Mouse (Mus musculus) embryo, embryonic 10.5 days (tissue): Measurements from ENCODE around the gene Hus1.

ENCODE experiments used
- DNase-seq: peaks from one replicate; pipeline ENCODE4 v3.0.0-alpha.2; 2015; ENCODE audit warnings: low spot score

Hus1 gene

DNA sequence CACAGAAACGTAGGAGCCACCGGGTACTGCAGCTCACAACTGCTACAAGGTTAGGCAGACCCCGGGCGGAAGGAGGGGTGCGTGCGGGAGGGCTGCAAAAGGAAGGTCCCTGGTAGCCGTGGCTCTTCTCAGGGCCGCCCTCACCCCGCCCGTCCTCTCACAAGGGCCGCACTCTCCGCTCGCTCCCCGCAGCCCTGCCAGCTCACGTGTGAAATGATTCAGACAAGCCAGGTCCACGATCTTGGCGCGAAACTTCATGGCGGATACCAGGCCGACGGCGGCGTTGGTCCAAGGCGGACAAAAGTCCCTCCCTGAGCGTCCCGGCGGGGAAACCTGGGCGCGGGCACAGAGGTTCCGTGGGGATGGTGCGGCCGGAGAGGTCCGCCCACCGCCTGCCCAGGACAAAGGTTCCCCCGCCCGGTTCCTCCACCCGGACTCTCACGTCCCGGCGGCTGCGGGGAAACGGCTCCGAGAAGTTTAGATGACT, at the start of gene Hus1:
Gene Hus1 (minus strand): TSS at position 339 of the 487 bp plus-strand sequence.
- DNase-seq: peak; percentile 91

GRCm38 (mm10) chr11:9060484-9060883, 49.5 kb upstream of the Hus1 start:
- DNase-seq: no peak

DNA sequence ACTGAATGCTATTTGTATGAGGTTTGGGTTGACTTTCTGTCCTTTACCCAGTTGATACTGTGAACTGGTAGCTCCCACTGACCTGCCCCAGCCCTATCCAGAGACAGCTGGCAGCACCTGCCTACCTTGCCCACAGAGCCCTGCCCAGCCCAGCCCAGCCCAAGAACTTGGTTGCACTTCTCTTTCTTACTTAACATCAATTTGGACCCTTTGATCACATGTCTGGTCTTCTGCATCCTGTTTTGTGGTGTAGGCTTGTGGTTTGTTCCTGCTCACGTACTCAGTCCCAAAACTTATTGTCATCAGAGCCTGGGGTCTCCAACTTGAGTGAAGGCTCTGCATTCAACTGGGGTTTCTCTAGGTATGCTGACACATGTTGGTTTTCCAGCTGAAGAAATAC, 49.0 kb upstream of the Hus1 start:
- no peak for DNase-seq

GRCm38 (mm10) chr11:9057711-9058110, 46.7 kb upstream of the Hus1 start:
- DNase-seq: no peak

DNA sequence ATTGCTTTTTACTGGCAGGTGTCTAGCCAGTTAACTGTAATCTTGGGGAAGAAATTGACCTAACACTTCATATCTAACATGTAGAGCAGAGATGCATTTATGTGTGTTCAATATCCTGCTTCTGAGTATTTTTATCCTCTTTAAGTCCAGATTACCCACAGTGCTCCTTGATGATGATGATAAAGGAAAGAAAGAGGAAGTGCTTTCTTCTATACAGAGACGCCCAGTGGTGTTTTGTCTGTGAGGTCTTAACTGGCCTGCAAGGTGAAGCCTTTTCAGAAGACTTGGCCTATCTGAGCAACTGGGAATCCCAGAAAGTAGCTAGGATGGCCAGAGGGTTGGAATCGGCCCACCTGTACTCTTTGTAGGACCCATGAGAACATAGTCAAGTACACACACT, 45.9 kb upstream of the Hus1 start:
- DNase-seq: no peak

- no peak for DNase-seq
Measured at GRCm38 (mm10) chr11:9051895-9052294, 40.9 kb upstream of the Hus1 start.

- DNase-seq: no peak
Measured at GRCm38 (mm10) chr11:9050241-9050640, 39.2 kb upstream of the Hus1 start.

GRCm38 (mm10) chr11:9048703-9049060, 37.7 kb upstream of the Hus1 start, which contains the start of gene Sun3:
TSS of gene Sun3 (minus strand) at chr11:9048991.
- no peak for DNase-seq

DNA sequence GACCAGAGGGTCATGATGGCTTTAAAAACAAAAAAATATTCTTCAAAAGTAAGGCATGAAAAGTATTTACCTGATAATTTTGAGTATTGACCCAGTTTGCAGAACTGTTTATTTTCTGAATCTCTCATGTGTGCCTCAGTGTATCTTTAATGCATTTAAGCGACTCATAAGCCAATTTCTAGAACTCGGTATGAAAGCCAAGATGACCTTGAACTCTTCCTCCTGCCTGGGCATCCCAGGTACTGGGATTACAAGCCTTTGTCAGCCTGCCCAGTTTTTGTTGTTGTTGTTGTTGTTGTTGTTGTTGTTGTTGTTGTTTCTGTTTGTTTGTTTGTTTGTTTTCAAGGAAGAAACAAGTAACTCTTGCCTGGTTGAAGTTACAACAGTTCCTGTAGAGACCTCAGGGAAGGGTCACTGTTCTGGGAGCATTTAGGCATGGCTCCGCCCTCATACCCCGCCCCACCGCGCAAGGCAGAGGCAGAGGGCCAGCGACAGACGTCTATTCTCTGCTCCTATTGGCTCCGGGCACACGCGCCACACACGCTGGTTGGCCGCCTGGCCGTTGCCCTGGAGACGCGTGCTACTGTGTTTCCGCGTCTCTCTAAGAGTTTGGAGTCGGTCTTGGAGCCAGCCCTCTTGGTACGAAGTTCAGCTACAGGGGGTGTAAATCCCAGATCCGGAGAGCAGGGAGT, 37.2 kb upstream of the Hus1 start, which contains the start of gene Gm11992:
Gene Gm11992 (plus strand): TSS at position 584 of the 692 bp plus-strand sequence.
- DNase-seq: peak; percentile 95

DNA sequence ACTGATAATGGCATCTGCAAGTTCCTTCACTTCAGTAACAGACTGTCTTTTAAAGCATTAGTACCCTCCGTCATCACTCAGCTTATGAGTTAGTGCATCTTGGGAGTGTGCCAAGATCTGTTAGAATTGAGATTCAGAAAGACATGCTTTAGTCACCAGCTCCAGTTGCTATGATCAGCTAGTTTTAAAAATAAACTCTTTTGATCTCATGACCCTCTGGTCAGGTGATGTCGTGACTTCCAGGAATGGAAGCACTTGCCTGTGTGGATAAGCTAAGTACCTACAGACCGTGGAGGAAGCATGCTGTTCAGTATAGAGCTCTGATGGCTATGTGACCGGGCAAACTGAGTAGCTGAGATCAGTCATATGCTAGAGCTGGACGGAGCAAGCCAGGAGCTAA, 36.1 kb upstream of the Hus1 start:
- DNase-seq: no peak

- DNase-seq: no peak
Measured at GRCm38 (mm10) chr11:9046546-9046945, 35.6 kb upstream of the Hus1 start.

DNA sequence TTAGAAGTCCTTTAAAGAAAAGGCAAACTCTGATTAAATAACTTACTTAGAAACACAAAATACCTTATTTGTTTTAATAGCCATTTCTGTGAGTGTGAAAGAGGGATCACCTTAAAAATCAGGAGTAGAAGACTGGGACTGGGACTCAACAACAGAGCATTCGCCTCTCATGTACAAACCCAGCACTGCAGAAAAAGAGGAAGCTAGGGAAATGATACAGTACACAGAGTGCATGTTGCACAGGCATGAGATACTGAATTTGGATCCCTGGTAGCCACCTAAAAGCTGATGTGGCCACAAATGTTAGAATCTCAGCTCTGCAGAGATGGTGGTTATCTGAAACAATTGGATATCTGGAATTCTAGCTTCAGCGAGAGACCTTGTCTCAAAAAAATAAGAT, 20.5 kb upstream of the Hus1 start:
- DNase-seq: no peak

- DNase-seq: no peak
Measured at GRCm38 (mm10) chr11:9025211-9025610, 14.2 kb upstream of the Hus1 start.

GRCm38 (mm10) chr11:9024782-9025181, 13.8 kb upstream of the Hus1 start:
- no peak for DNase-seq

DNA sequence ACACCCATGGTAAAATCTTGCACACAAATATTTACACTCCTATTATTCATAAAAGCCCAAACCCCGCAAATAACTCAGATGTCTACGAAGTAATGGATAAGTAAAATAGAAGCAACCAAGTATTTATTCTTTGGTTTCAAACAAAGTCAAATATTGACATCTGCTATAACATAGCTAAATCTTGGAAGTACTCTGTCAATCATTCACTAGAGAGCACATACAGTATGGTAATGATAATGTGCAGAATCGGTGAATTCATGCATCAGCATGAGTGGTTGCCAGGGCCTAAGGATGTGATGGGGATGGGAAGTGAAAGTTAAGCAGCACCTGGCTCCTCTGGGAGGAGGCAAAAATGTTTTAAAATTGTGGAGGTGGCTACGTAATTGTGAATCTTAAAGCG, 9.2 kb upstream of the Hus1 start:
- DNase-seq: no peak

DNA sequence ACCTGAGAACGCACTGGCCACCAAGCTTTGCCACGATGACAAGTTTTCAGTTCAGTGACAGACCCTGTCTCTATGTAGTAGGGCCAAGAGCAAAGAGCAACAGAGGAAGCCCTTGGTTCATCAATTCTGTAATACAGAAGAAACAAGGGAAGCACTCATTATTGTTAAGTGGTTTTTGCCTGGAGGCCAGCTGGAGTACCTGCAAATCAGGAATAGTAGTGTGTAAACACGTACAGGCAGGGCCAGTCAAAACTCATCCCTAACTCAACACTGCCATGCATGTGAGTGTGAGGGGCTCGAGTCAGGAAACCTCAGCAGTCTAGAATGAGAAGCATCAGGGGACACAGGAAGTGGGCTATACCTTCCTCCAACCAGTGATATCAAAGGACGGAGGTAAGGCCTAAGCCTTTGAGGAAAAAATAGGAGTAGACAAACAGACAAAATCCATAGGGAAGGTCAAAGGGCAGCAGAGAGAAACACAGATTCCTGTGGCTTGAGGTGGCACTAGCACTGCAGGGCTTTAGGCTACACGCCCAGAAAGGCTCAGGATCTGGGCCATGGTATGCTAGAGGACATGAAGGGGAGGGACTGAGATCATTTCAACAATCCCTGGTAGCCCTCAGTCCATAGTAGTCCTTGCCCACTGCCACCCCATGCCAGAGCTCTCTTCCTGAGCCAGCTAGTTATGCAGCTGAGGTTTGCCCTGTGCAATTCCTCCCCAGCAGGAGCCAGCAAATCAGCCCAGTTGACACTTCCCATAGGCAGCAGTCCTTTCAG, 7.7 kb upstream of the Hus1 start:
- no peak for DNase-seq

GRCm38 (mm10) chr11:9014740-9015139, 3.7 kb upstream of the Hus1 start:
- DNase-seq: no peak

GRCm38 (mm10) chr11:9011348-9011747, 357 bp upstream of the Hus1 start:
- peak; percentile 60 for DNase-seq

DNA sequence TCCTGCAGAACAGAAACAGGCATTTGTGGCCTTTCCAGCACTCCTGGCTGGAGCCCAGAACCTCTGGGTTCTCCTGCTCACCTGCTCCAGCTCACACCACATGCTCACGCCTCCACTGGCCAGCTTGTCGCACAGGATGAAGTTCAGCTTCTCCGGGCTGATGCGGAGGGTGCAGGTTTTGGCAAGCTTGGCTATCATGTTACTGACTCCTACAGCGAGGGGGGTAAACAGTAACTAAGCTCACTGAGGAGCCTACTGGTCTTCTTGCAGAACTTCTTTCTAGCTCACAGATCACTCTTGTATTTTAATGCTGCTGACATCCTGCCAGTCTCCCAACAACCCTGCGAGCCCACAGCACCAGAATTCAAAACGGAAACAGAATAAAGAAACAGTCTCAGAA, 575 bp downstream of the Hus1 start:
- DNase-seq: peak; percentile 74

GRCm38 (mm10) chr11:9008761-9009160, 2.2 kb downstream of the Hus1 start:
- no peak for DNase-seq

GRCm38 (mm10) chr11:8988084-8988483, 22.9 kb downstream of the Hus1 start:
- no peak for DNase-seq

DNA sequence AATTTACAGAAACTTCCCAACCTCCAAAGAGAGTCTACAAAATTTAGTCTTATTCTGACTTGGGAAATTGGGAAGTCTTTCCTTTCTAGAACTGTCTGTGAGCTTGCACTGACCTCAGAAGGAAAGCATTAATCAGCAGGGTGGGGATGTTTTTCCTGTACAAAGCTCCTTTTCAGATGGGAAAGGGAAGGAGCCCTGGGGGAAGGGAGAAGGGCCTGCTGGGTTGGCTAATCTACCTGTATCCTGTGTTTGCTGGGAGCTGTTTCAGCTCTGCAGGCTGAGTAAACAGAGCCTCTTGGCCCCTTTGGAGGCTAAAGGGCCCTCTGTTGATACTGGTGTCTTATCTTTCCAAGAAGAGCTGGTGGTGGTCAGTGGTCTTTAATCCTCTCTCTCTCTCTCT, 24.9 kb downstream of the Hus1 start:
- DNase-seq: no peak

- DNase-seq: peak; percentile 85
Measured at GRCm38 (mm10) chr11:8983237-8983861, 27.6 kb downstream of the Hus1 start.
